Mouse (Mus musculus) hindbrain, postnatal 0 days (tissue): ENCODE measurements at regions not wholly inside any gene's neighbourhood (a gene's known extent, or its start where the extent isn't known, plus 50 kb on each side); places are given as distances from the start of the nearest gene placed in this dataset.
A peak's percentile ranks its signal among the peaks of the same experiment; 100 is the strongest.

Experiments
- ATAC-seq: fragments of 200-750 bp; cut with Nextera tagmentation; 2 replicates; pipeline ENCODE4 v1.8.0; 2017; ENCODE audit warnings: mild to moderate bottlenecking, moderate TSS enrichment, moderate library complexity
- DNase-seq: peaks from one replicate; pipeline ENCODE4 v3.0.0-alpha.2; 2015; ENCODE audit warnings: low spot score
- H3K27ac ChIP-seq: fragments of 300-500 bp; sonication (generic); 2 replicates; pipeline ENCODE4 v1.5.1; 2014; ENCODE audit warnings: mild to moderate bottlenecking
- H3K27me3 ChIP-seq: fragments of 300-500 bp; sonication (generic); 2 replicates; pipeline ENCODE4 v1.6.1; 2014; ENCODE audit warnings: low read length, mixed read lengths; ENCODE audit not compliant: insufficient read depth
- H3K36me3 ChIP-seq: fragments of 300-500 bp; sonication (generic); 2 replicates; pipeline ENCODE4 v1.6.1; 2014; ENCODE audit warnings: low read length, mixed read lengths; ENCODE audit not compliant: insufficient read depth
- H3K4me1 ChIP-seq: fragments of 300-500 bp; sonication (generic); 2 replicates; pipeline ENCODE4 v1.6.1; 2014; ENCODE audit warnings: antibody characterized with exemption, low read length, mixed read lengths; ENCODE audit not compliant: insufficient read depth
- H3K4me2 ChIP-seq: fragments of 300-500 bp; sonication (generic); 2 replicates; pipeline ENCODE4 v1.6.1; 2014; ENCODE audit warnings: low read depth, mild to moderate bottlenecking, low read length, moderate library complexity, mixed read lengths
- H3K4me3 ChIP-seq: fragments of 300-500 bp; sonication (generic); 2 replicates; pipeline ENCODE4 v1.5.1; 2014; ENCODE audit warnings: low read length
- H3K9ac ChIP-seq: fragments of 300-500 bp; sonication (generic); replicated peaks from 2 replicates; pipeline ENCODE4 v1.6.1; 2014; ENCODE audit warnings: mild to moderate bottlenecking, low read length, moderate library complexity, mixed read lengths
- H3K9me3 ChIP-seq: fragments of 300-500 bp; sonication (generic); 2 replicates; pipeline ENCODE4 v1.6.1; 2016; ENCODE audit warnings: low read length, mixed read lengths
- CTCF ChIP-seq: IDR thresholded peaks from 2 replicates; pipeline ENCODE4 v1.5.1; 2016; ENCODE audit warnings: antibody characterized with exemption, control low read depth, low read depth
- WGBS: fragments of 180-500 bp; shearing (Covaris S2); extraction: QIAGEN DNeasy Blood & Tissue Kit; methylation state at CpG from one replicate; pipeline ENCODE4 v1.1.7; 2014; 5-methylcytosine and 5-hydroxymethylcytosine counted together

- Histone ChIP-seq H3K27me3 (no peaks in the 10 kb centered on the region), H3K4me2 (no peak overlapping the region)
- ATAC-seq = no peak
Measured at GRCm38 (mm10) chr4:10242909-10243308, 631.4 kb upstream of the 2610301B20Rik start.

GRCm38 (mm10) chr4:10254029-10254690 is 620.1 kb upstream of the 2610301B20Rik start:
- H3K36me3 ChIP-seq = no peaks in the 10 kb centered on the region
- no peak overlapping the region for H3K9ac ChIP-seq
- H3K27ac ChIP-seq = no peak overlapping the region
- DNase-seq (peak; percentile 13), ATAC-seq (no peak)
- H3K9me3 ChIP-seq = no peaks in the 10 kb centered on the region
- H3K27me3 ChIP-seq = no peaks in the 10 kb centered on the region
- no peak overlapping the region for H3K4me3 ChIP-seq
- no peak overlapping the region for H3K4me2 ChIP-seq
- 64% methylated on average over 6 of the region's 6 CpGs for WGBS
- H3K4me1 ChIP-seq = no peaks in the 10 kb centered on the region
- no peak for TF ChIP-seq CTCF

More at GRCm38 (mm10) chr4:10242909-10243308, 631.4 kb upstream of the 2610301B20Rik start:
- TF ChIP-seq CTCF = no peak
- Histone ChIP-seq H3K36me3 (no peaks in the 10 kb centered on the region), H3K4me3 (no peak overlapping the region), H3K9me3 (no peaks in the 10 kb centered on the region), H3K27ac (no peak overlapping the region), H3K9ac (no peak overlapping the region), H3K4me1 (no peaks in the 10 kb centered on the region)
- 80% methylated on average over 2 of the region's 2 CpGs for WGBS
- no peak for DNase-seq

GRCm38 (mm10) chr4:10257537-10257936 is 616.8 kb upstream of the 2610301B20Rik start:
- no peaks in the 10 kb centered on the region for H3K4me1 ChIP-seq
- no peaks in the 10 kb centered on the region for H3K27me3 ChIP-seq
- TF ChIP-seq CTCF = no peak
- whole genome bisulfite sequencing = 51% methylated on average over 4 of the region's 4 CpGs
- no peak overlapping the region for H3K9ac ChIP-seq
- H3K27ac ChIP-seq = no peak overlapping the region
- no peak overlapping the region for H3K4me3 ChIP-seq
- no peak for ATAC-seq
- no peak overlapping the region for H3K4me2 ChIP-seq
- no peak for DNase-seq
- H3K9me3 ChIP-seq = no peaks in the 10 kb centered on the region
- H3K36me3 ChIP-seq = no peaks in the 10 kb centered on the region

- 78% methylated on average over 6 of the region's 6 CpGs for WGBS
- TF ChIP-seq CTCF = no peak
- no peaks in the 10 kb centered on the region for H3K9me3 ChIP-seq
- H3K4me3 ChIP-seq = no peak overlapping the region
- no peak overlapping the region for H3K27ac ChIP-seq
- no peaks in the 10 kb centered on the region for H3K27me3 ChIP-seq
- no peak overlapping the region for H3K4me2 ChIP-seq
- DNase-seq (no peak), ATAC-seq (no peak)
- H3K36me3 ChIP-seq = no peaks in the 10 kb centered on the region
- no peaks in the 10 kb centered on the region for H3K4me1 ChIP-seq
- H3K9ac ChIP-seq = no peak overlapping the region
Measured at GRCm38 (mm10) chr4:10260351-10260750, 613.9 kb upstream of the 2610301B20Rik start.

- 86% methylated on average over 2 of the region's 2 CpGs for WGBS
- no peaks in the 10 kb centered on the region for H3K36me3 ChIP-seq
- no peaks in the 10 kb centered on the region for H3K27me3 ChIP-seq
- no peak overlapping the region for H3K4me3 ChIP-seq
- no peak for ATAC-seq
- H3K9me3 ChIP-seq = no peaks in the 10 kb centered on the region
- H3K4me2 ChIP-seq = no peak overlapping the region
- TF ChIP-seq CTCF = no peak
- H3K9ac ChIP-seq = no peak overlapping the region
- H3K4me1 ChIP-seq = no peaks in the 10 kb centered on the region
- no peak for DNase-seq
- H3K27ac ChIP-seq = no peak overlapping the region
Measured at GRCm38 (mm10) chr4:10265942-10266341, 608.4 kb upstream of the 2610301B20Rik start.

GRCm38 (mm10) chr4:10285562-10285961 is 588.7 kb upstream of the 2610301B20Rik start:
- TF ChIP-seq CTCF = no peak
- Histone ChIP-seq H3K27me3 (no peaks in the 10 kb centered on the region), H3K9ac (no peak overlapping the region), H3K4me3 (no peak overlapping the region), H3K4me2 (no peak overlapping the region), H3K4me1 (no peaks in the 10 kb centered on the region), H3K9me3 (no peaks in the 10 kb centered on the region), H3K36me3 (no peaks in the 10 kb centered on the region), H3K27ac (no peak overlapping the region)
- DNase-seq (no peak), ATAC-seq (no peak)
- 71% methylated on average over 2 of the region's 2 CpGs for WGBS

GRCm38 (mm10) chr4:10290326-10290725 is 584.0 kb upstream of the 2610301B20Rik start:
- TF ChIP-seq CTCF = peak; percentile 33
- DNase-seq (peak; percentile 9), ATAC-seq (no peak)
- Histone ChIP-seq H3K4me3 (no peak overlapping the region), H3K4me2 (no peak overlapping the region), H3K4me1 (no peaks in the 10 kb centered on the region), H3K9ac (no peak overlapping the region), H3K36me3 (no peaks in the 10 kb centered on the region), H3K27ac (no peak overlapping the region), H3K27me3 (no peaks in the 10 kb centered on the region), H3K9me3 (no peaks in the 10 kb centered on the region)
- 79% methylated on average over 3 of the region's 3 CpGs for WGBS
